Mouse (Mus musculus) lung, adult 2 months (tissue): ENCODE results near the gene Rag1. TPM values are rescaled to one million over a fixed set of nuclear protein-coding genes. Genes with fewer than 3 reads are reported as not detected.

Experiments used
- DNase-seq: peaks from one replicate; pipeline ENCODE4 v3.0.0; 2022
- H3K4me1 ChIP-seq: fragments of 200-500 bp; 2 replicates; pipeline ENCODE4 v1.6.1; 2011; ENCODE audit warnings: low read length; ENCODE audit not compliant: control insufficient read depth, insufficient read depth
- H3K4me3 ChIP-seq: fragments of 200-500 bp; replicated peaks from 2 replicates; pipeline ENCODE3; 2011; ENCODE audit warnings: low read depth, mild to moderate bottlenecking, control low read depth, low read length; ENCODE audit errors: extremely low read depth
- CTCF ChIP-seq: fragments of 200-500 bp; IDR thresholded peaks from 2 replicates; pipeline ENCODE4 v1.5.1; 2011; ENCODE audit warnings: mild to moderate bottlenecking, low read length, control low read depth; ENCODE audit not compliant: insufficient read depth
- POLR2A ChIP-seq: fragments of 200-500 bp; IDR thresholded peaks from 2 replicates; pipeline ENCODE4 v1.6.1; 2011; ENCODE audit warnings: low read depth, mild to moderate bottlenecking, control low read depth, low read length, borderline replicate concordance; ENCODE audit errors: extremely low read depth
- WGBS: fragments of 180-500 bp; shearing (Covaris S2); methylation state at CpG from one replicate; pipeline ENCODE4 v1.1.7; 2018; 5-methylcytosine and 5-hydroxymethylcytosine counted together
- polyA plus RNA-seq: library from polyadenylated mRNA; depleted of rRNA; stranded (reverse); fragments of >200 nt; gene quantifications from 2 replicates; pipeline ENCODE4 v1.2.3, GENCODE M21; 2012

Rag1 gene
- polyA plus RNA-seq, 1 experiment, result 0.02 TPM

- WGBS, result 82% methylated on average over 3 of the region's 3 CpGs
- no peak for TF ChIP-seq CTCF
- no peak for TF ChIP-seq POLR2A
- no peak for DNase-seq
- H3K4me1 ChIP-seq, result no peaks in the 10 kb centered on the region
- H3K4me3 ChIP-seq, result no peak overlapping the region
These were observed 19.4 kb upstream of the Rag1 start for GRCm38 (mm10) chr2:101668751-101669150.

DNA sequence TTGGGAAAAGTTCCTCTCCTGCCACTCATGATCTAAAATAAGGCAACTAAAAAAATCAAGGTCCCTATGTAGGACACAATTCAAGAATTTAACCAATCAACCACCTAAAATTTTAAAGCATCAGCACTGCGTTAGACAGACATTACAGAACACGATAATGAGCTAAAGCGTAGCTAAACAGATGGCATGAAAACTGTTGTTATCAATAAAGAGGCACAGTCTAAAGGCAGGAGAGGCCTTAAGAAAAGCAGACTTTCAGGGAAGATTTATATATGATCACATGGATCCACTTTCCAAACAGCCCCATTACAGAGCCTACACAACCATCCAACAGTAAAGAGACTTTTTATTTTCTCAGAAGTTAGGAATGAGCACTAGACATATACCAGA is 16.4 kb upstream of the Rag1 start:
- Histone ChIP-seq H3K4me3 (no peak overlapping the region), H3K4me1 (no peaks in the 10 kb centered on the region)
- no peak for TF ChIP-seq POLR2A
- no peak for TF ChIP-seq CTCF
- 95% methylated on average over 3 of the region's 3 CpGs for WGBS
- DNase-seq, result no peak

DNA sequence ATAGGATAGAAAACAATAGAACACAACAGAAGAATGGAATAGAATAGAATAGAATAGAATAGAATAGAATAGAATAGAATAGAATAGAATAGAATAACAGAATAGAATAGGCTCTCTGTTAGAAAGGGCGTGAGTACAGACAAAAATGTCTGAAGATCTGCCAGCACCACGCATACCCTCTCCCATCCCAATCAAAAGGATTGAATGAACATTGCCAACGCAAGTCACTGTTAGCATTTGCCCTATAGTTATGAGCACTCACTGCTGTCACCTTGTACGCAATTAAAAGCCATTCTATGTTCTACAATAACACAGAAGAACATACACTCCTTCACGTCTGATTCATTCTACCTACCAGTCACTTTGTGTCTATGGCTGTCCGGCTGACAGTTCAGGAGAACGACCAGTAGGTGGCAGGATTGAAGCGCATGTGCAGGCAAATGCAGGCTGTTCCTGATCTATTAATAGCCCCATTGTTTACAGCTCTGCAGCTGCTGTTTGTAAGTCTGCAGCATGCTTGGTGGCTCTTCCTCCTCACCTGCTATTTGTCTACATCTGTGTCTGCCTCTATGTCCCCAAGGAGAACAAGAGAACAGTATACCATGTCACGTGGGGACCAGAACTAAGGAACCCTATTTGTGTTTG is 15.9 kb upstream of the Rag1 start:
- DNase-seq, result peak; percentile 59

DNA sequence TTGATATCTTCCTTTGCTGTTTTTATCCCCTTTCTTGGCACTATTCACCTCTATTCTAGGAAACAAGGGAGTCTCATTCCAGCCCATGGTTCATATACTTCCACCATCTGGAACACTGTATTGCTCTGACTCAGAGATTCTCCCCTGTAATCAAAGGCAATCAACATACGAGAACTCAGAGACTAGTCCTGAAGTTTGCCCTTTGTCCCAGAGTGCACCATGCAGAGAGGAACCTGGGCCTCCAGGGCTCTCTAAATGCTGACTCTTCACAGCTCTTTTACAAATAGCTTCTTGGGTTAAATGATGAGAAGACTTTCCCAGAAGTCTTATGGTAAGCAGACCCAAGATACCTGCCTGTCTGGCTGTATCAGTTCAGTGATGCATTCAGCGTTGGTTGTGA is 11.2 kb upstream of the Rag1 start:
- no peak for DNase-seq
- 72% methylated on average over 2 of the region's 2 CpGs for WGBS
- Histone ChIP-seq H3K4me3 (no peak overlapping the region), H3K4me1 (no peaks in the 10 kb centered on the region)
- TF ChIP-seq POLR2A (no peak), CTCF (no peak)

More for the DNA sequence above, 15.9 kb upstream of the Rag1 start:
- TF ChIP-seq POLR2A (no peak), CTCF (peak; percentile 89)
- WGBS, result 21% methylated on average over 9 of the region's 9 CpGs
- no peaks in the 10 kb centered on the region for H3K4me1 ChIP-seq
- no peak overlapping the region for H3K4me3 ChIP-seq

GRCm38 (mm10) chr2:101652921-101653597 is 3.8 kb upstream of the Rag1 start:
- 18% methylated on average over 14 of the region's 14 CpGs for WGBS
- no peak overlapping the region for H3K4me3 ChIP-seq
- DNase-seq, result peak; percentile 59
- TF ChIP-seq CTCF (peak; percentile 65), POLR2A (no peak)
- no peaks in the 10 kb centered on the region for H3K4me1 ChIP-seq

- Histone ChIP-seq H3K4me3 (no peak overlapping the region), H3K4me1 (no peaks in the 10 kb centered on the region)
- TF ChIP-seq POLR2A (no peak), CTCF (no peak)
- no peak for DNase-seq
- 42% methylated on average over 14 of the region's 14 CpGs for WGBS
These were observed 3.1 kb upstream of the Rag1 start for GRCm38 (mm10) chr2:101652204-101652920.

DNA sequence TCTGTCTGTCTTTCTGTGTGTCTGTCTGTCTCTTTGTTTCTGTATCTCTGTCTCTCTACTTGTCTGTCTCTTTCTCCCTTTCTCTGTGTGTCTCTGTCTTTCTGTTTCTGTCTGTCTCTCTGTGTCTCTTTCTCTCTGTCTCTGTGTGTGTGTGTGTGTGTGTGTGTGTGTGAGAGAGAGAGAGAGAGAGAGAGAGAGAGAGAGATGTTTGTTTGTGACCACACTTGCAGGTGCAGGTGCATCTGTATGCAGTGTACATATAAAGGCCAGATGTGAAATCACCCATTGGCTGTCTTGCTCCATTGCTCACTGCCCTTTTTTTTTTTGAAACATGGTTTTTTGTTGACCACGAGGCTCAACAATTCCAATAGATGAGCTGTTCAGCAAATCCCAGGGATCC is 1.1 kb upstream of the Rag1 start:
- TF ChIP-seq CTCF, result no peak
- no peak for TF ChIP-seq POLR2A
- 32% methylated on average over 1 of the region's 1 CpGs for WGBS
- no peak overlapping the region for H3K4me3 ChIP-seq
- no peaks in the 10 kb centered on the region for H3K4me1 ChIP-seq
- no peak for DNase-seq

DNA sequence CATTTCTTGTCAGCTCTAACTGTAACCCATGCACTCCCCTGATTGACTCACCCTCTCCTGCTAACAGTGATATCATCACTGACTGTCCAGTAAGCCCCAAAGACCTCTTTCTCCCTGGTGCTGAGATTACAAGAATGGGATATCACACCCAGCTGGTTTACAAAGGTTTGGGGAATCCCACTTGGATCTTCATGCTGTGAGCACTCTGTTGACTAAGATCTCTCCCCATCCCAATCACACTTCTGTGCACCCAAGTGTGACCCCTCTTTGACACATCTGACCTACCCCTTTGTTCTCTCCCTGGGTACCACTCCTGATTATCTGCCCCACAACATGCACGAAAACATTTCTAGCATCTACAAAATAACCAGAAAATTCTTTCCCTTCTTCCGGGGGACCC is 940 bp downstream of the Rag1 start:
- no peak for DNase-seq
- TF ChIP-seq CTCF (no peak), POLR2A (no peak)
- H3K4me1 ChIP-seq, result no peaks in the 10 kb centered on the region
- 71% methylated on average over 2 of the region's 2 CpGs for WGBS
- no peak overlapping the region for H3K4me3 ChIP-seq

DNA sequence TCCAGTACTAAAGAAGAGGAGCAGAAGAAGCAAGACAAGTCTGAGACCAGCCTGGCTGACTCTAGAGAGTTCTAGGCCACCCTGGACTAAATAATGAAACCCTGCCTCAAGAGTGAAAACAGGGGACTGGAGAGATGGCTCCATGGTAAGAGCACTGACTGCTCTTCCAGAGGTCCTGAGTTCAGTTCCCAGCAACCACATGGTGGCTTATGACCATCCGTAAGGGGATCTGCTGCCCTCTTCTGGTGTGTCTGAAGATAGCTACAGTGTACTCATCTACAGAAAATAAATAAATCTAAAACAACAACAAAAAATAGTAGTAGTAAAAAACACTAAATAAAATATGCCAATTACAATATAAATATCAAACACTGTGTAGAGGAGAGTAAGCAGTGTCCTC is 3.5 kb downstream of the Rag1 start:
- H3K4me1 ChIP-seq, result no peaks in the 10 kb centered on the region
- no peak overlapping the region for H3K4me3 ChIP-seq
- no peak for TF ChIP-seq CTCF
- TF ChIP-seq POLR2A, result no peak
- 87% methylated on average over 1 of the region's 1 CpGs for whole genome bisulfite sequencing
- DNase-seq, result no peak
